Mouse (Mus musculus) midbrain, embryonic 11.5 days (tissue): Measurements from ENCODE around the gene Pabpc1l. TPM values are rescaled to one million over a fixed set of nuclear protein-coding genes. Genes with fewer than 3 reads are reported as not detected.

Experiments
- ATAC-seq: fragments of 200-750 bp; cut with Nextera tagmentation; 2 replicates; pipeline ENCODE4 v1.8.0; 2017; ENCODE audit warnings: moderate TSS enrichment, moderate library complexity; ENCODE audit not compliant: low FRiP score
- DNase-seq: peaks from one replicate; pipeline ENCODE4 v3.0.0; 2015; ENCODE audit warnings: low spot score; ENCODE audit errors: missing footprints
- H3K27ac ChIP-seq: fragments of 300-500 bp; sonication (generic); 2 replicates; pipeline ENCODE4 v1.5.1; 2014; ENCODE audit warnings: low read depth, low read length
- H3K27me3 ChIP-seq: fragments of 300-500 bp; sonication (generic); 2 replicates; pipeline ENCODE4 v1.6.1; 2014; ENCODE audit warnings: mild to moderate bottlenecking, low read length, moderate library complexity, mixed read lengths; ENCODE audit not compliant: control insufficient read depth, insufficient read depth
- H3K36me3 ChIP-seq: fragments of 300-500 bp; sonication (generic); 2 replicates; pipeline ENCODE4 v1.6.1; 2014; ENCODE audit warnings: mild to moderate bottlenecking, low read length, moderate library complexity, mixed read lengths; ENCODE audit not compliant: control insufficient read depth, insufficient read depth
- H3K4me1 ChIP-seq: fragments of 300-500 bp; sonication (generic); 2 replicates; pipeline ENCODE4 v1.6.1; 2014; ENCODE audit warnings: low read length; ENCODE audit not compliant: control insufficient read depth, insufficient read depth
- H3K4me2 ChIP-seq: fragments of 300-500 bp; sonication (generic); 2 replicates; pipeline ENCODE4 v1.6.1; 2014; ENCODE audit warnings: mild to moderate bottlenecking, moderate library complexity
- H3K4me3 ChIP-seq: fragments of 300-500 bp; sonication (generic); 2 replicates; pipeline ENCODE4 v1.5.1; 2014; ENCODE audit warnings: low read depth, low read length
- H3K9ac ChIP-seq: fragments of 300-500 bp; sonication (generic); 2 replicates; pipeline ENCODE4 v1.6.1; 2014; ENCODE audit warnings: low read length
- H3K9me3 ChIP-seq: fragments of 300-500 bp; sonication (generic); 2 replicates; pipeline ENCODE4 v1.6.1; 2016; ENCODE audit warnings: low read length; ENCODE audit not compliant: control insufficient read depth
- WGBS: fragments of 180-500 bp; shearing (Covaris S2); extraction: QIAGEN DNeasy Blood & Tissue Kit; methylation state at CpG from one replicate; pipeline ENCODE4 v1.1.7; 2014; 5-methylcytosine and 5-hydroxymethylcytosine counted together
- polyA plus RNA-seq: library from polyadenylated mRNA; unstranded; fragments of >200 nt; fragmentation: Nextera tagmentation; extraction: Ambion mirVana; gene quantifications from 2 replicates; pipeline ENCODE4 v1.2.1, GENCODE M21; 2014

Pabpc1l gene
- polyA plus RNA-seq, 1 experiment from 2014 or later = 0.51 TPM

DNA sequence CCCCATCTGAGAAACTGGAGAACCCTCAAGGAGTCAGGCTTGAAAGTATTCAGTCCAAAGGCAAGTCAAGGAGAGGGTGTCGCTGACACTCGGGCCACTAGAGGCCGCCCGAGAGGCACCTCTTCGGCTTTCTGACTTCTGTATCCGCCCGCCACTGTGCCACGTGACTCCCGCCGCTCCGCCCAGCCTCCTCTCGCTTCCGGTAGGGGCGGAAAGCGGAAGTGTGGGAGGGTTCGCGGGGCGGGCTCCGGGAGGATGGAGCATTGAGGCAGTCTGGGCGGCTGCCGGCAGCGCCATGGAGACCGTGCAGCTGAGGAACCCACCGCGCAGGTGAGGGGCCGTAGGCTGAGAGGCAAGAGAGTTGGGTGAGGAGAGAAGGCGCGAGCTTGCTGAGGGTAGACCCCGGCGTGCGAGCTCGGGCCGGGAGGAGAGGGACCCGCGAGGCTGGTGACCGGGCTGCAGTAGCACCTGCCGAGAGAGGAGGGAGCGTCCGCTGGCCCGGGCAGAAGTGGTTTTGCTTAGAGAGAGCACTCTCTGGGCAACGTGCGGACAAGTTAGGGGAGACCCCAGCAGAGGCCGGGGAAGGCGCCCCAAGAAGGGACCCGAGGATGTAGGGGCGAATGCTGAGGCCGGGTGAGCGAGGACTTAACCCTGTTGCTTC, 48.8 kb downstream of the Pabpc1l start:
- H3K9me3 ChIP-seq = no peaks in the 10 kb centered on the region
- H3K27ac ChIP-seq = no peak overlapping the region
- under 1% methylated on average over 48 of the region's 48 CpGs for WGBS
- DNase-seq (peak; percentile 100), ATAC-seq (peak; percentile 78)
- peaks cover 18% of the 10 kb centered on the region for H3K4me1 ChIP-seq
- H3K4me2 ChIP-seq = peak overlapping the region; percentile 72
- H3K27me3 ChIP-seq = no peaks in the 10 kb centered on the region
- H3K9ac ChIP-seq = peak overlapping the region; percentile 77
- H3K4me3 ChIP-seq = peak overlapping the region; percentile 69
- H3K36me3 ChIP-seq = no peaks in the 10 kb centered on the region

DNA sequence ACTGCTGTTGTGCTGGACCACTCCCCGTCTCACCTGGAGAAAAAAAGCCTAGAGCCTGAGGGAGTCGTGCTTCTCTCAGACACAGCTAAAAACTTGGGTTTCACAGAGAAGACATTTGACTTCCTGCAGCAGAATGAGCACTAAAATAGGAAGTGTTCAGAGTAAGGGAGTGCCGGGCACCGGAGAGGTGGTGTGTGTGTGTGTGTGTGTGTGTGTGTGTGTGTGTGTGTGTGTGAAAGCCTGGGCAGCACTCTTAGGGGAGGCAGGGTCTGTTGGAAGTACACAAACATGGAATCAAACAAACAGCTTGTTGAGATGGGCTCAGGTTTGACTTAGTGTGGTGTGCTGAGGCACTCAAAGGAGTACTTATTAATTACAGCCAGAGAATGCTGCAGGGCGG, 49.8 kb downstream of the Pabpc1l start:
- Histone ChIP-seq H3K4me2 (peak overlapping the region; percentile 72), H3K4me1 (peaks cover 11% of the 10 kb centered on the region), H3K9me3 (no peaks in the 10 kb centered on the region), H3K9ac (peak overlapping the region; percentile 77), H3K27me3 (no peaks in the 10 kb centered on the region), H3K4me3 (peak overlapping the region; percentile 69), H3K27ac (no peak overlapping the region), H3K36me3 (no peaks in the 10 kb centered on the region; the same call in 1 of the 2 replicates)
- WGBS = 70% methylated on average over 5 of the region's 5 CpGs
- DNase-seq (no peak), ATAC-seq (no peak)

DNA sequence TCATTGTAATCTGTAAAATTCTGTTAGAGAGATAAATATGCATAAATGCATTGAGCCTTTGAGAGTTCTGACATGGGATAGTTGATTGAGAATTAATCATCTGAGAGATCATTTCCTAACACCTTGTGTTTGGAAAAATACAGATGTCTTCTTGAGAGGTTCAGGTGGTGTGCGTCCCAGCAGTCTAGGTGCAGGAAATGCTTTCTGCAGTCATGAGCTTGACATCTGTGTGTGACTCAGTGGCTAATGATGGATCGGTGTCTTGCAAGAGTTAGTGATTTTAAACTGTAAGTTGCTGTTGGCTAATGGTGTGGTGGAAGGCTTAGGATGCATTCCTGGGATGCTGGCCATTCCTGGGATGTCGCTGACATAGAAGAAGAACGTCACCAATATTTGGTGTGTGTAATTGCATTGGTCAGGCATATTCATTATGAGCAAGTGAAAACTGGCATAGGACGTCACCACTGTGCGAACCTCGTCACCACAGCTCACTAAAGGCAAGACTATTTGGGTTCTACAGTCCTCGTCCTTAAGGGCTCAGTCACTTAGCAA, 51.7 kb downstream of the Pabpc1l start:
- peaks cover 11% of the 10 kb centered on the region for H3K4me1 ChIP-seq
- 93% methylated on average over 8 of the region's 8 CpGs for WGBS
- no peak overlapping the region for H3K4me3 ChIP-seq
- H3K9ac ChIP-seq = no peak overlapping the region
- H3K36me3 ChIP-seq = peaks cover 5% of the 10 kb centered on the region; the same call in 1 of the 2 replicates
- no peak for ATAC-seq
- H3K27ac ChIP-seq = no peak overlapping the region
- no peak overlapping the region for H3K4me2 ChIP-seq
- DNase-seq = no peak
- no peaks in the 10 kb centered on the region for H3K9me3 ChIP-seq
- no peaks in the 10 kb centered on the region for H3K27me3 ChIP-seq

DNA sequence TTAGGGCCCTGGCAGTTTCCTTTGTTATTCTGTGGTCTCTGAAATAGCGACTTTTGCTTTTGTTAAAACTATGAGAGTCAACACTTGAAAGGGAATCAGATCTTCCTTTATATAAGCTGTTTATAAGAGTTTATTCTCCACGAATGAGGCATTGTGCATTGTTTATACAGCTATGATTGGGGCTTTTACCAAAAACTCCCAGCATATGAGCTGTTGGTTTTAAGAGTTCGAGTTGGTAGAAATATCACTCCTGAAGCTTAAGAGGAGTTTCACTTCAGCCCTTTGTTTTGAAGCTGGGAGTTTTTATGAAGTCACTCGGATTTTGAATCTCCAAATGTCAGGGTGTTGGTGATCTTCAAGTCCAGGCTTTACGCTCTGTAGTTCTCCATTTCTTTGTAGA, 52.6 kb downstream of the Pabpc1l start:
- H3K27ac ChIP-seq = no peak overlapping the region
- WGBS = 87% methylated on average over 5 of the region's 5 CpGs
- H3K9me3 ChIP-seq = no peaks in the 10 kb centered on the region
- H3K4me3 ChIP-seq = no peak overlapping the region
- H3K27me3 ChIP-seq = no peaks in the 10 kb centered on the region
- DNase-seq = no peak
- no peak overlapping the region for H3K4me2 ChIP-seq
- ATAC-seq = no peak
- H3K4me1 ChIP-seq = peaks cover 11% of the 10 kb centered on the region
- peaks cover 5% of the 10 kb centered on the region; the same call in 1 of the 2 replicates for H3K36me3 ChIP-seq
- no peak overlapping the region for H3K9ac ChIP-seq

DNA sequence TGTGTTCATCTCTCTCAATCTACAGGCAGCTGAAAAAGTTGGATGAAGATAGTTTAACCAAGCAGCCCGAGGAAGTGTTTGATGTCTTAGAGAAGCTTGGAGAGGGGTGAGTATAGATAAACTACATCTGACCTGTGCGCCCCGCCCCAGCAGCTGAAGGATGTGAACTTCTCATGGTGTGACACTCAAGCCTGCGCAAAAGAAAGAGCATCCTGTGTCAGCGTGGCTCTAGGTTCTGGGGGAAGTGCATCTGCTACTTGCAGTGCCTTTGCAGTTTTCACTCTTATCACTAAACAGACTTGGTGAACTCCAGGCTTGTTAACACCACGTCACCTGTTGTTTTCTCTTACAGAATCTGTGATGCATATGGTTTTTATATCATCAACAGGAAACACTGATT, 54.2 kb downstream of the Pabpc1l start:
- no peak overlapping the region for H3K9ac ChIP-seq
- H3K4me3 ChIP-seq = no peak overlapping the region
- no peaks in the 10 kb centered on the region for H3K27me3 ChIP-seq
- H3K4me1 ChIP-seq = peaks cover 10% of the 10 kb centered on the region
- H3K36me3 ChIP-seq = peaks cover 8% of the 10 kb centered on the region; the same call in 1 of the 2 replicates
- no peak overlapping the region for H3K4me2 ChIP-seq
- ATAC-seq = no peak
- no peaks in the 10 kb centered on the region for H3K9me3 ChIP-seq
- H3K27ac ChIP-seq = no peak overlapping the region
- WGBS = 92% methylated on average over 6 of the region's 6 CpGs
- DNase-seq = no peak

DNA sequence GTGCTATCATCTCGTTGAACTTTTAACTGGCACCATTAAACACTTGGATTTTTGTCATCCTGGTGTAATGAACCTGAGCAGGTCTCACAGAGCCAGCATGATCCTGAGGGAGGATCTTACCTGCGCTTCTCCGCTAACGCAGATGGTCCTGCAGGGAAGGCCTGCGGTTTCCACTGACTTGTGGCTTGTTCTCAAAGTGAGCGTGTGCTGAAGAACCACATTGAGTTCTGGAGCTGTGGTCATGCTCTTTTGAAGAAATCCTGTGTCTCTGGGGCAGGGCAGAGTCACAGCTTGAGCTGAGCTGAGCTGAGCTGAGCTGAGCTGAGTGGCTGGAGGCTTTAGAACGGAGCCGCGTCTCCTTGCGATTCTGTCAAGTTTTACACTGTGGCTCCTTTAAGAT, 56.3 kb downstream of the Pabpc1l start:
- peaks cover 10% of the 10 kb centered on the region for H3K36me3 ChIP-seq
- 98% methylated on average over 10 of the region's 10 CpGs for WGBS

DNA sequence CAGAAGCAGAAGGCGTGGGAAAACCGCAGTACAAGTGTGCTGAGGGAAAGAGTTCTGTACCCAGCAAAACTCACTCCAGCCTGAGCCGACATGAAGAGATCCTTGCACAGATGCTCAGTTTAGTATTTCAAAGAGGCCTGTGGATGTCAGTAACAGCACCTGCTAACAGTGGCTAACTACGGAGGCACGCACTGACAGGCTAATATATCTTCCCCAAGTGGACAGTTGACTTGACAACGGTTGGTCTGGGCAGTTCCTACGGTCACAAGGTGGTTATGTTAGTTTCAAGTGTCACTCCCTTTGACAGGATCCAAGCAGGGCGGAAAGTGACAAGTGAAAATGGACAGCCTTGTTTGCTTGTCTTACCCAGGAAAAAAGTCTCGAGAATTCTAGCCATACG, 56.9 kb downstream of the Pabpc1l start:
- Histone ChIP-seq H3K36me3 (peaks cover 13% of the 10 kb centered on the region), H3K9me3 (no peaks in the 10 kb centered on the region)
- WGBS = 94% methylated on average over 10 of the region's 10 CpGs

More for the DNA sequence above, 56.3 kb downstream of the Pabpc1l start:
- H3K9ac ChIP-seq = no peak overlapping the region
- ATAC-seq (no peak), DNase-seq (no peak)
- no peaks in the 10 kb centered on the region for H3K4me1 ChIP-seq
- H3K27me3 ChIP-seq = no peaks in the 10 kb centered on the region
- no peak overlapping the region for H3K4me2 ChIP-seq
- no peaks in the 10 kb centered on the region for H3K9me3 ChIP-seq
- no peak overlapping the region for H3K27ac ChIP-seq
- no peak overlapping the region for H3K4me3 ChIP-seq

DNA sequence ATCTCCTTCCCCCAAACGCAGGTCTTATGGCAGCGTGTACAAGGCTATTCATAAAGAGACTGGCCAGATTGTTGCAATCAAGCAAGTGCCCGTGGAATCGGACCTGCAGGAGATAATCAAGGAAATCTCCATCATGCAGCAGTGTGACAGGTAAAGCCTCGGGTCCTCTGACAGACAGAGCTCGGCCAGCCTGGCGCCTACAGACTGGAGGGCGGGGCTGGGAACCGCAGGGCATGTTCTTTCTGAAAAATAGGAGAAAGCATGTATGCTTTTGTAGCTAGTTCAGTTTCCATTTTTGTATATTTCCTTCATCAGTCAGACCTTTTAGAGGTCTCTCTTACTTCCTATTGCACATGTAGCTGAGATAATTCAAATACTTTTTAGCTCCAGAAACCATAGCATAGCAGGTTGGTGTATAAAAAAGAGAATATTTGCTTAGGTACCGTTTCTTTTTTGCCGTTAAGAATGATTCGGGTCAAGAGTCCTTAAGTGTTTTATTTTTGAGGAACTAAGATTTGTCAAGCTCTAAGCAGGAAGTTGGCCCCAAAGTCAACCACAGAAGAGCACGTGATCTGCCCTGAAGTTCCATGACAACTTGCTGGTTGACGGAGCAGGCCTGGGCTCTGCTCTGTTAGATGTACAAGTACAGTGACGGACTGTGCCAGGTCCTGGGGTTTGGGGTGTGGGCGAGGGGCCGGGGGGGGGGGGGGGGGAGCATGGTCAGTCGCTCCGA, 58.5 kb downstream of the Pabpc1l start:
- Histone ChIP-seq H3K36me3 (peaks cover 16% of the 10 kb centered on the region), H3K4me2 (no peak overlapping the region), H3K27me3 (no peaks in the 10 kb centered on the region), H3K9ac (no peak overlapping the region), H3K4me3 (no peak overlapping the region), H3K9me3 (no peaks in the 10 kb centered on the region), H3K4me1 (no peaks in the 10 kb centered on the region), H3K27ac (no peak overlapping the region)
- WGBS = 91% methylated on average over 19 of the region's 19 CpGs
- DNase-seq (no peak), ATAC-seq (no peak)

More for the DNA sequence above, 56.9 kb downstream of the Pabpc1l start:
- ATAC-seq (no peak), DNase-seq (no peak)
- Histone ChIP-seq H3K4me2 (no peak overlapping the region), H3K27ac (no peak overlapping the region), H3K4me1 (no peaks in the 10 kb centered on the region), H3K4me3 (no peak overlapping the region), H3K9ac (no peak overlapping the region), H3K27me3 (no peaks in the 10 kb centered on the region)

DNA sequence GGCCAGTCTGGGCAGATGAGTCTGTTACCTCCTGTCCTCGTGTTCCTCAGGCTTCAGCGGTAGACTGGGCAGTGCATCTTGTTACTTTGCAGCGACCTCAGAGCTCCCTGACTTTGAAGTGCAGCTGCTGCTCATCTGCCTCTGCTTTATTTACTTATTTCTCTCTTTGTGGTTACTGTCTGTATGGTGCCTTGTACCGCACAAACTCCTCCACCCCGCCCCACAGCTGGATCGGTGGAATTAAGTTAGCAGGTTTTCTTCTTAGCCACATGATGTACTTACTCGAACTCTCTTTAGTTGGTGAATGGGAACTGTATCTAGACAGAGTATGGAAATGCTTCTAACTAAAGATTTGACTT, 59.1 kb downstream of the Pabpc1l start:
- H3K9me3 ChIP-seq = no peaks in the 10 kb centered on the region
- WGBS = 90% methylated on average over 7 of the region's 7 CpGs
- H3K4me3 ChIP-seq = no peak overlapping the region
- H3K9ac ChIP-seq = no peak overlapping the region
- H3K27me3 ChIP-seq = no peaks in the 10 kb centered on the region
- no peaks in the 10 kb centered on the region for H3K4me1 ChIP-seq
- H3K4me2 ChIP-seq = no peak overlapping the region
- ATAC-seq = no peak
- no peak for DNase-seq
- peaks cover 16% of the 10 kb centered on the region for H3K36me3 ChIP-seq
- no peak overlapping the region for H3K27ac ChIP-seq
